Mouse (Mus musculus): ENCODE measurements around the gene Ndel1. TPM values are rescaled to one million over a fixed set of nuclear protein-coding genes. Genes with fewer than 3 reads are reported as not detected.

Ndel1 gene
- polyA plus RNA-seq, 1 experiment from 2014 or later = 132 TPM

DNA sequence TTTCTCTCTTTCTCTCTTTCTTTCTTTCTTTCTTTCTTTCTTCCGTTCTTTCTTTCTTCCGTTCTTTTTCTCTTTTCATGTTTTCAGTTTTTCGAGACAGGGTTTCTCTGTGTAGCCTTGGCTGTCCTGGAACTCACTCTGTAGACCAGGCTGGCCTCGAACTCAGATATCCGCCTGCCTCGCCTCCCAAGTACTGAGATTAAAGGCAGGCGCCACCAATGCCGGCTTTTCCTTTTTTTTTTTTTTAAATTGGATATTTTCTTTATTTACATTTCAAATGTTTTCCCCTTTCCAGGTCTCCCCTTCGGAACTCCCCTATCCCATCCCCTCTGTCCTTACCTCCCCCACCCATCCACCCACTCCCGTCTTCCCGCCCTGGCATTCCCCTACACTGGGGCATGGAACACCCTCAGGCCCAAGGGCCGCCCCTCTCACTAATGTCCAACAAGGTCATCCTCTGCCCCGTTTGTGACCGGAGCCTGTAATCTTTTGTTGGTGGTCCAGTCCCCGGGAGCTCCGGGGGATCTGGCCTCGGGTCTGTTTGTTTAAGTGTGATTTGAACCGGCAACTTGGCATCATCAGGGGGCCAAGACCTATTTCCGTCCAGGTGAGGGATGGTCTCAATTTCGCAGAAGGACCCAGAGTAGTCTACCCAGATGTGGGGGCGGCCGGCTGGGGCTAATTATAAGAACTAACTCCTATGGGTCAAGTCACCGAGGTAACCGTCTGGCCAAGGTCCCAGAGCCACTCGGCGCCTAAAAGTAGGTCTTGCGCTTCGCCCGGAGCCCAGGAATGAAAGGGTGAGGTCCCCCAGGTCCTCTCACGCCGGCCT is 29.1 kb upstream of the Ndel1 start:
- Histone ChIP-seq H3K36me3 (ENCODE audit: inconsistent target) (peaks cover 26% of the 10 kb centered on the region), H3K4me3 (ENCODE audit: inconsistent target) (no peak overlapping the region), H3K79me2 (ENCODE audit: inconsistent target) (peaks cover 20% of the 10 kb centered on the region), H3K27ac (no peak overlapping the region)
- WGBS (ENCODE audit: missing documents) = 38% methylated on average over 31 of the region's 31 CpGs

DNA sequence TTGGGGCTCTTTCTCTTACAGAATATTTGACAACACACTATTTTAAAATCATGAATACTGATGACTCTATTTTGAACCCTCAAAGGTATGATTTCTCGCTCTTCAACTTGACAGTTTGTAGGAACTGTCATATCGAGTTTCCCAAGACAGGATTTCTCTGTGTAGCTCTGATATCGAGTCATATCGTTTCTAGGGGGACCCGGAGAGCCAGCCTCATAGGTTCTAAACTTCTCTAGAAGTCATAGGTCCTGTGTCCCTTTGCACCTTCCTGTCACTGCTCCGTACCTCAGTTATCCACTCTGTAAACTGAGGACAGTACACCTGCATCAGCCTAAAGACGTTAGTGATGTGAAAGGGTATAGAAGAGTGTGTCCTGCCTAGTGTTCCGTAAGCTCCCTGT is 28.2 kb upstream of the Ndel1 start:
- WGBS (ENCODE audit: missing documents) = 80% methylated on average over 7 of the region's 8 CpGs
- peaks cover 20% of the 10 kb centered on the region for H3K36me3 ChIP-seq (ENCODE audit: inconsistent target)
- no peak overlapping the region for H3K4me3 ChIP-seq (ENCODE audit: inconsistent target)
- peaks cover 20% of the 10 kb centered on the region for H3K79me2 ChIP-seq (ENCODE audit: inconsistent target)
- no peak overlapping the region for H3K27ac ChIP-seq

DNA sequence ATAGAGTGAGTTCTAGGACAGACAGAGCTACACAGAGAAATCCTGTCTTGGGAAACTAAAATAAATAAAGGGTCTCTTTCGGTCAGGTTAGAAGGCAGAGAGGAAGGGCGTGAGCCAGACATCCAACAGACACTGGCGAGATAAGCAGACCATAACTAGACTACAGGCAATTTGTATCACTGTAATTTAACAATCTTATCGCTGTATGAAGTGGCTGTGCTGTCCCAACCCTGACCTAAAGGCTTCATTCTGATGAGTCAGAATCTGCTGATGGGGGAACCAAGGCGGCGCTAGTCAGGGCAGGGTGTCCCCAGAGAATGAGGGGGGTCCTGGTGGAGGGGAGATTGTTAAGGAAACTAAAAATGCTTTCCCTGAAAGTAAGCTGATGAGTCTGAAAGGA is 27.1 kb upstream of the Ndel1 start:
- Histone ChIP-seq H3K79me2 (ENCODE audit: inconsistent target) (peaks cover 20% of the 10 kb centered on the region), H3K27ac (no peak overlapping the region), H3K36me3 (ENCODE audit: inconsistent target) (peaks cover 12% of the 10 kb centered on the region), H3K4me3 (ENCODE audit: inconsistent target) (no peak overlapping the region)
- WGBS (ENCODE audit: missing documents) = 91% methylated on average over 6 of the region's 6 CpGs

DNA sequence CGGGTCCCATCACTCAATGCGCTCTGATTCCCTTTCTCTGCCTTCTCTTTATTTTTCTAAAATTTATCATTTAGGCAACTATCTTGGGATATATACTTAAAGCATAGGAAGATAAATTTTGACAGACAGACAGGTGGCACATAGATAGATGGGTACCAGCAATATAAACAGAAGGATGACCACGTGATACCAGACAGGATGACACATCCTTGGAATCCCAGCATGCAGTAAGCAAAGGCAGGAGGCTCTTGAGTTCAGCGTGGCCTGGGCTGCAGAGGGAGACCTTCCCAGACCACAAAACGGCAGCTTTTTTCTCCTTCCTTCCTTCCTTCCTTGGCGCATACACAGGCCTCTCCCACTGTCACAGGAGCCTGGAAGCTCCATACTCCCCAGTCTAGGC is 26.2 kb upstream of the Ndel1 start:
- peaks cover 14% of the 10 kb centered on the region for H3K79me2 ChIP-seq (ENCODE audit: inconsistent target)
- peaks cover 3% of the 10 kb centered on the region; the same call in 1 of the 2 replicates for H3K36me3 ChIP-seq (ENCODE audit: inconsistent target)
- WGBS (ENCODE audit: missing documents) = 46% methylated on average over 6 of the region's 6 CpGs
- H3K27ac ChIP-seq = no peak overlapping the region
- H3K4me3 ChIP-seq (ENCODE audit: inconsistent target) = no peak overlapping the region

DNA sequence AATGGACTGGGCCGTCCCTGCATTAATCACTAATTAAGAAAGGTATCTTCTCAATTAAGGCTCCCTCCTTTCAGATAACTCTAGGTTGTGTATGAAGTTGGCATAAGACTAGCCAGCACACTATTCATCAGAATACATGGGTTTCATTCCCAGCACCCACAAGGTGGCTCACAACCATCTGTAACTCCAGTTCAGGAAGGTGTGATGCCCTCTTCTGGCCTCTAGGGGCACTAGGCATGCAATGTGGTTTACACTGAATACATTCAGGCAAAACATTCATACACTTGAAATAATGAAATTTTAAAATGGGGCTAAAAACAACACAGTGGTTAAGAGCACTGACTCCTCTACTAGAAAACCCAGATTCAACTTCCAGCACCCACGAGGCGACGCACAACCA is 25.5 kb upstream of the Ndel1 start:
- H3K79me2 ChIP-seq (ENCODE audit: inconsistent target) = peaks cover 7% of the 10 kb centered on the region

DNA sequence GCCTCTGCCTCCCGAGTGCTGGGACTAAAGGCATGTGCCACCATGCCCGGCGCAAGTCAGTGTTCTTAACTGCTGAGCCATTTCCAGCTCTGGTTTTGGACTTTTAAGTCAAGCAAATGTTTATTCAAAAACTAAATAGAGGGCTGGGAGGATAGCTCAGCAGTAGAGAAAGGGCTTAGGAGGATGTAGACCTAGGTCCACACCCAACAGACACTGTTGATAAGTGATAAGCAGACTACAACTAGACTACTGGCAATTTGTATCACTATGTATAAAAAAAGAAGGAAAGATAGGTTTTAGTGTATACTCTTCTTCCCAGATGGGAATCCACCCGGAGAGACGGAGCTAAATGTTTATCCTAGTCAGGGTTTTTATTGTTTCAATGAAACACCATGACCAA is 24.6 kb upstream of the Ndel1 start:
- Histone ChIP-seq H3K27ac (no peak overlapping the region), H3K36me3 (ENCODE audit: inconsistent target) (no peaks in the 10 kb centered on the region), H3K4me3 (ENCODE audit: inconsistent target) (no peak overlapping the region), H3K79me2 (ENCODE audit: inconsistent target) (no peaks in the 10 kb centered on the region)
- WGBS (ENCODE audit: missing documents) = 91% methylated on average over 5 of the region's 5 CpGs

More for the DNA sequence above, 25.5 kb upstream of the Ndel1 start:
- no peak overlapping the region for H3K27ac ChIP-seq
- 100% methylated on average over 1 of the region's 4 CpGs for WGBS (ENCODE audit: missing documents)
- no peak overlapping the region for H3K4me3 ChIP-seq (ENCODE audit: inconsistent target)
- no peaks in the 10 kb centered on the region for H3K36me3 ChIP-seq (ENCODE audit: inconsistent target)

DNA sequence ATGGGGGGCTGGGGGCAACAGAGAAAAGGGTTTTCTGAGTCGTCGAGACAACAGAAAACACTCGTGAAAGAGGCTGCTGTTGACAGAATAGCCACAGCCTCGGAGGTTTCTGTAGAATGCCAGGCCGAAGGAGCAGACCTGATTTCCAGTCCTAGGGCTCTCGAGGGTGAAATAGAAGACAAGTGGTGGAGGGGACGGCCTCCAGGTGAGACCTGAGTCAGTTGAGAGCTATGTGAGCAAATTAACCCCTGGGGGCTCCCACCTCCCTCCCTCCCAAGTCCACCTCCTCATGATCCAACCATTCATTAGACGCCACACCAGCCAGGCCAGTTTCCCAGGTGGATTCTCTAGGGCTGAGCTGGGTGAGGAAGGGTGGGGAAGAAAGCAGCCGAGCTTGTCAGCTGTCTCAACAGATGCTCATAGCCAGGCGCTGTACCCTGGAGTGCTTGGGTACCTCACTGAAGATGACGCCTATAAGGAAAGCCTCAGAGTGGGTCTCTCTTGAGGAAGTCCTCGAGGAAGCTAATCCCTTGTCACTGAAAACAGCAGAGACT is 22.3 kb upstream of the Ndel1 start:
- H3K4me3 ChIP-seq (ENCODE audit: inconsistent target) = no peak overlapping the region
- no peaks in the 10 kb centered on the region for H3K79me2 ChIP-seq (ENCODE audit: inconsistent target)
- no peaks in the 10 kb centered on the region for H3K36me3 ChIP-seq (ENCODE audit: inconsistent target)
- 80% methylated on average over 12 of the region's 12 CpGs for WGBS (ENCODE audit: missing documents)
- H3K27ac ChIP-seq = no peak overlapping the region

DNA sequence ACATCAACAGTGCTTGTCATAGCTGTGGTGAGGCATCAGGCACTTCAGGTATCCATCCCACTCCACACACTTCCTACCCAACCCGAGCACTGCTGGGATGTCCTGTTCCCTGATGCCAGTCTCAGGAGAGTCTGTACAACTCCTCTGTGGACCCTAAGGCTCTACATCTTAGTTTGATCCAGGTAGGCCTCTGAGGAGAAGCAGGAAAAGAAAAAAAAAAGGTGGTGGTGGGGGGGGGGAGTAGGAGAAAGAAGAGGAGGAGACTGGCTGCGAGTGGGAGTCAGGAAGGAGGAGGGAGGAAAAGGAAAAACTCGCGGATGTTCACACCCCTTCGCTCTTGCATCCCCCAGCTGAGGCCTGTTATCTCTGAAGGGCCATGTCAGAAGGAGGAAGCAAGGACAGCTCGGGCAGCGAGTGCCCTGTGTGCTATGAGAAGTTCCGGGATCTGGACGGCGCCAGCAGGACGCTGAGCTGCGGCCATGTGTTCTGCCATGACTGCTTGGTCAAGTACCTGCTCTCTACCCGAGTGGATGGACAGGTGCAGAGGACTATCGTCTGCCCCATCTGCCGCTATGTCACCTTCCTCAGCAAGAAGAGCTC is 20.7 kb upstream of the Ndel1 start:
- Histone ChIP-seq H3K79me2 (ENCODE audit: inconsistent target) (no peaks in the 10 kb centered on the region), H3K4me3 (ENCODE audit: inconsistent target) (no peak overlapping the region), H3K27ac (no peak overlapping the region), H3K36me3 (ENCODE audit: inconsistent target) (no peaks in the 10 kb centered on the region)
- WGBS (ENCODE audit: missing documents) = 69% methylated on average over 15 of the region's 15 CpGs

DNA sequence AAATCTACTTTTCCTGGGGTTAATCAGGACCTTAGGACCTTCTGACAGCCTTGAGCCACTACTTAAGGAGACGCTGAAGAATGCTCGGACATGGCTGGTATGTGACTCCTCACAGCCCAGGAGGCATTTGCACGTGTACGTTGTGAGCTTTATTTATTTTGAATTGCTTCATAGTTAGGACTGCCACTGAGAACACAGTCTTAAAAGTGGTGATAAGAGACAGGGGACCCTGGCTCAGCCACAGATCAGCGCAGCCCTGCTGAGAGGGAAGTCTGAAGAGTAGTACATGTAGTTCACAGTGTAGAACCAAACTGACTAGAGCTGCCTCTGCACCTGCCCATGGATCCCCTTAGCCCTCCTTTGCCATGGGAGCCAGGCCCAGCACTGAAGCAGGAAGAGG is 20.2 kb upstream of the Ndel1 start:
- no peaks in the 10 kb centered on the region for H3K79me2 ChIP-seq (ENCODE audit: inconsistent target)
- no peak overlapping the region for H3K27ac ChIP-seq
- H3K4me3 ChIP-seq (ENCODE audit: inconsistent target) = no peak overlapping the region
- no peaks in the 10 kb centered on the region for H3K36me3 ChIP-seq (ENCODE audit: inconsistent target)
- WGBS (ENCODE audit: missing documents) = 91% methylated on average over 5 of the region's 5 CpGs

DNA sequence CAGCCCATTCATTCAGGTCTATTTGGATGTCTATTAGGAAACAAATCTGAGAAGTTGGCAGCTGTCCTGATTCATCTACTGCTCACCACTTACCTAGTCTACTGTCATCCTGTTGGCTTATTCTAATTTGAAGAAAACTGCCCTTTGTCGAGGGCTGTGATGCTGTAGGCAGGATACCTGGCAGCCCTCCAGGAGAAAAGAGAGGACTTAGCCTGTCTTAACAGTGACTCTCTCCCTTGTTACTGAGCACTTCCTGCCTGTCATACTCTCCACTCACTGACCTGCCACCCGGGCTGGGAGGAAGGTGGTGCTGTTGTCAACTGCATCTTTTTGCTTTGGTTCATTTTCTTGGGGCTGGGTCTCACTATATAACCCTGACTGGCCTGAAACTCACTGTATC is 19.0 kb upstream of the Ndel1 start:
- 5% methylated on average over 2 of the region's 2 CpGs for WGBS (ENCODE audit: missing documents)
- Histone ChIP-seq H3K4me3 (ENCODE audit: inconsistent target) (no peak overlapping the region), H3K27ac (no peak overlapping the region), H3K36me3 (ENCODE audit: inconsistent target) (no peaks in the 10 kb centered on the region), H3K79me2 (ENCODE audit: inconsistent target) (no peaks in the 10 kb centered on the region)

DNA sequence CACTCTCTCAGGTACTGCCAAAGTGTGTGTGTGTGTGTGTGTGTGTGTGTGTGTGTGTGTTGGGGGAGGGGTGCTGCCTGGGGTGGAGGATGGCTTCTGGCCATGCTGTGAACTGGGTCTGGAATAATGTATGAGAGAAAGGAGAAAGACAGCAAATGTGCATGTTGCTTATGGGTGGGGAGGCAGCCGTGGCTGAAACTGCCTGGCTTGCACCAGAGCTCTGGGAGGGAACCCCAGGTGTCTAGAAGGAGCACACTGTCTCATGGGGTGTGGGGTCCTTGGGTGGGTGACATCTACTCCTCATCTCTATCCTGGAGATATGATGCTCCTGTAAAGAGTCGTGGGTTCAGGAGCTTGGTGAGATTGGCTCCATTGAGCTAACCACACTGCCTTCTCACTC is 17.0 kb upstream of the Ndel1 start:
- no peaks in the 10 kb centered on the region for H3K36me3 ChIP-seq (ENCODE audit: inconsistent target)
- H3K79me2 ChIP-seq (ENCODE audit: inconsistent target) = no peaks in the 10 kb centered on the region
- no peak overlapping the region for H3K27ac ChIP-seq
- H3K4me3 ChIP-seq (ENCODE audit: inconsistent target) = no peak overlapping the region
- 86% methylated on average over 2 of the region's 2 CpGs for WGBS (ENCODE audit: missing documents)

DNA sequence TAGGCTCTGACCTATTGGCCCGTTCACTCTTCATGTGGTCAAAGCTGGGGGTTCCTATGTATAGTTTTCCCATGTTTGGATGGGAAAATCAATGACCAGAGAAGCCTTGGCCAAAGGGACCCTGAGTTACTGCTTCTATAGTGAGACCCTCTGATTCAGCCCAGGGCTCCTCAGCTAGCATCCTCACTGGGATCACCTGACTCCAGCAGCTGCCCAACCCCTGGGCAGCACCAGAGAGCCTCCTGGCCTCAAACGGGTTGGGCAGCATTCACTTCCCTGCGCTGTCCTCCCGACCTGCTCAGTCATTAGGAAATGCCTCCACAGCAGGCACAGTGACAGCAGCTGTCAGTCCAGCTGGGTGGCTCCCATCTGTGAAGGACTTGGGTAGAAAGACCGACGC is 16.6 kb upstream of the Ndel1 start, which contains the start of gene Rnf222:
TSS of gene Rnf222 (plus strand) at position 301 of the 400 bp plus-strand sequence.
- Histone ChIP-seq H3K36me3 (ENCODE audit: inconsistent target) (no peaks in the 10 kb centered on the region), H3K4me3 (ENCODE audit: inconsistent target) (no peak within 1 kb of the TSS)
- 68% methylated on average over 6 of the region's 6 CpGs for WGBS (ENCODE audit: missing documents)

DNA sequence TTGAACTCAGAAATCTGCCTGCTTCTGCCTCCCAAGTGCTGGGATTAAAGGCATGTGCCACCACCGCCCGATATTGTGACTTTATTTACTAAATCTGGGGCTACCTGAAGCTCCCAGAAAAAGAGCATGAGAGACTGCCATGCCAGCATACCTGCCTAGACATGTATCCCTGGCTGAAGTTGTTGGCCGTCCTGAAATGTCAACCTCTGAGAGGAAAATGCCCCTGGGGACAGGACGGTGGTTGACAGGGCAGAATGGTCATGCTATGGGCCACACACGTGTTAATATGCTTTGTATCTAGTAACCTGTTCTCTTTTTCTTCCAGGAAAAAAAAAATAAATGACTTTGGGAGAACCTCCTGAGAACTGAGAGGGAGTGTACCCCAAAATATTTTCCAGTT is 14.4 kb upstream of the Ndel1 start:
- Histone ChIP-seq H3K36me3 (ENCODE audit: inconsistent target) (no peaks in the 10 kb centered on the region), H3K4me3 (ENCODE audit: inconsistent target) (no peak overlapping the region), H3K27ac (no peak overlapping the region), H3K79me2 (ENCODE audit: inconsistent target) (no peaks in the 10 kb centered on the region)
- 84% methylated on average over 5 of the region's 5 CpGs for WGBS (ENCODE audit: missing documents)

More for the DNA sequence above, 16.6 kb upstream of the Ndel1 start, which contains the start of gene Rnf222:
- Histone ChIP-seq H3K27ac (no peak within 1 kb of the TSS), H3K79me2 (ENCODE audit: inconsistent target) (no peaks in the 10 kb centered on the region)

DNA sequence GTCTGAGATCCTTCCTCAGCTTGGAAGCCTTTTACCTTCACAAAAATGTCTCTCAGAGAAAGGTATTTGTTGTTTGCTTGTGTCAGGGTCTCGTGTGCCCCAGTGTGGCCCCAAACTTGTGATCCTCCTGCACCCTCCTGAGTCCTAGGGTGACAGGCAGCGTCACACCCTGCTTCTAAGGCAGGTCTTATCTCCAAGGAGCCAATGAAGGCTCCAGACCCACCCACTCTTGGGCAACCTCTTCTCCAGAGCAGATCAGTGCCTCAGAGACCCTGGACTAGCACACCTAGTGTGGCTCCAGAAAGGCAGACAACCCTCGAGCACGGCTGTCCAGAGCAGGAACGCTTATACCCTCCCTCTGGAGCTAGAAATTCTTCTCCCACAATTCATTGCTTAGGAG is 12.7 kb upstream of the Ndel1 start:
- Histone ChIP-seq H3K36me3 (ENCODE audit: inconsistent target) (no peaks in the 10 kb centered on the region), H3K27ac (no peak overlapping the region), H3K79me2 (ENCODE audit: inconsistent target) (no peaks in the 10 kb centered on the region), H3K4me3 (ENCODE audit: inconsistent target) (no peak overlapping the region)
- WGBS (ENCODE audit: missing documents) = 85% methylated on average over 5 of the region's 5 CpGs

DNA sequence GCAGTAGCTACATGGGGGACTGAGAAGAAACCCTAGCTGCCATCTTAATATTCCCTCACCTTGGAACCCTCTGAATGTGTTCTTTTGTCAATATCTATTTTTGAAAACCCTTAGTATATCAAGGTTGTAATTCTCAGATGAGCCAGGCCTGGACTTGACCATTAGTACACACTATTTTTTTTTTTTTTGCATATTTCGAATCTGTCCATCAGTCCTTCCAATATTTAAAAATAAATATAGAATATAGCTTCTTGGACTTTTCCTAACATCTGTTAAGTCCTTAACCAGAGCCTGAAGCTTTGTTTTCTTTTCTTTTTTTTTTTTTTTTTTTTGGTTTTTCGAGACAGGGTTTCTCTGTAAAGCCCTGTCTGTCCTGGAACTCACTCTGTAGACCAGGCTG is 12.2 kb upstream of the Ndel1 start:
- H3K36me3 ChIP-seq (ENCODE audit: inconsistent target) = no peaks in the 10 kb centered on the region
- no CpG with 5 or more reads among the region's 2 CpGs for WGBS (ENCODE audit: missing documents)
- H3K4me3 ChIP-seq (ENCODE audit: inconsistent target) = no peak overlapping the region
- H3K27ac ChIP-seq = no peak overlapping the region
- no peaks in the 10 kb centered on the region for H3K79me2 ChIP-seq (ENCODE audit: inconsistent target)
